Mouse (Mus musculus): ENCODE data around the gene Aplp2.

Gene Aplp2

GRCm38 (mm10) chr9:31131205-31131968, 80.2 kb downstream of the Aplp2 start, which contains the start of gene St14:
St14 (minus strand) TSS chr9:31131853.
- peak; percentile 49; the same call in 1 of the 2 replicates for ATAC-seq (ENCODE audit: insufficient number of reproducible peaks, low FRiP score, low TSS enrichment)

- no peak for ATAC-seq (ENCODE audit: insufficient number of reproducible peaks, low FRiP score, low TSS enrichment)
Measured at GRCm38 (mm10) chr9:31130357-31131204, 81.0 kb downstream of the Aplp2 start.

DNA sequence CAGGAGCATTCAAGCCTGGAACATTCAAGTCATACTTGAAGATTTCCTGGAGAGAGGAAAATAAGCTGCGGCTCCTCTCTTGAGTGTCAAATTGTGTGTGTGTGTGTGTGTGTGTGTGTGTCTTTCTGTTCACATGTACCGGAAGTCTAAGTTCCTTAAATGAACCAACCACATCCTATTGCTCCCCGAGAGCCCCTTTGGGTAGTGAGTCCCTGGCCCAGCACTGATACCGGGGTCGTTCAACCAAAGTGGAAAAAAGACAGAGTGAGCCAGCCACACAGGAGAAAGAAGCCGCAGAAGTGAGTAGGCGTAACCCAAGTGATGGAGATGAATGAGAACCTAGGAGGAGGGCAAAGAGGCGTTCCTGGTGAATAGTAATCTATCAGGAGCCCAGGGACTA, 81.7 kb downstream of the Aplp2 start:
- no peak for ATAC-seq (ENCODE audit: insufficient number of reproducible peaks, low FRiP score, low TSS enrichment)

- no peak for ATAC-seq (ENCODE audit: insufficient number of reproducible peaks, low FRiP score, low TSS enrichment)
Measured at GRCm38 (mm10) chr9:31127876-31128465, 83.6 kb downstream of the Aplp2 start.

DNA sequence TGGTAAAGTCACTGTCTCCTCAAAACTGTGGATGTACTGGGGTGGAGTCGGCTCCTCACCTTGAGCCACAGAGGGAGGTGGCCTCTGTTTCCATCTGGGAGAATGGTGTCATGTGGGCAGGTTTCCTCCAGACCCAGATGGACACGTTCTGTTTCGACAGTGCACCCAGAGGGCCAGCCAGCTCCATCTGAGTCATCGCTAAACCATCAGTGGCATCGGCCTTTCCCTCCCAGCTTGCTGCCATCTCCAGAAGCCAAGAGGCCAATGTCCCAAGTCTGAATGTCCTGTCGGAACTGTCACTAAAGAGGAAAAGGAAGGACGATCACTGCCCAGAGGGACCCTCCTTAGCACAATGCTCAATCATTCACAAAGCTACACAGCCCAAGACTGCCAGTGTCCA, 85.5 kb downstream of the Aplp2 start:
- ATAC-seq (ENCODE audit: insufficient number of reproducible peaks, low FRiP score, low TSS enrichment) = no peak

- ATAC-seq (ENCODE audit: insufficient number of reproducible peaks, low FRiP score, low TSS enrichment) = no peak
Measured at GRCm38 (mm10) chr9:31122464-31123030, 89.1 kb downstream of the Aplp2 start.

- no peak for ATAC-seq (ENCODE audit: insufficient number of reproducible peaks, low FRiP score, low TSS enrichment)
Measured at GRCm38 (mm10) chr9:31120533-31120915, 91.1 kb downstream of the Aplp2 start.

GRCm38 (mm10) chr9:31119882-31120532, 91.6 kb downstream of the Aplp2 start:
- no peak for ATAC-seq (ENCODE audit: insufficient number of reproducible peaks, low FRiP score, low TSS enrichment)

GRCm38 (mm10) chr9:31119405-31119804, 92.2 kb downstream of the Aplp2 start:
- ATAC-seq (ENCODE audit: insufficient number of reproducible peaks, low FRiP score, low TSS enrichment) = no peak

DNA sequence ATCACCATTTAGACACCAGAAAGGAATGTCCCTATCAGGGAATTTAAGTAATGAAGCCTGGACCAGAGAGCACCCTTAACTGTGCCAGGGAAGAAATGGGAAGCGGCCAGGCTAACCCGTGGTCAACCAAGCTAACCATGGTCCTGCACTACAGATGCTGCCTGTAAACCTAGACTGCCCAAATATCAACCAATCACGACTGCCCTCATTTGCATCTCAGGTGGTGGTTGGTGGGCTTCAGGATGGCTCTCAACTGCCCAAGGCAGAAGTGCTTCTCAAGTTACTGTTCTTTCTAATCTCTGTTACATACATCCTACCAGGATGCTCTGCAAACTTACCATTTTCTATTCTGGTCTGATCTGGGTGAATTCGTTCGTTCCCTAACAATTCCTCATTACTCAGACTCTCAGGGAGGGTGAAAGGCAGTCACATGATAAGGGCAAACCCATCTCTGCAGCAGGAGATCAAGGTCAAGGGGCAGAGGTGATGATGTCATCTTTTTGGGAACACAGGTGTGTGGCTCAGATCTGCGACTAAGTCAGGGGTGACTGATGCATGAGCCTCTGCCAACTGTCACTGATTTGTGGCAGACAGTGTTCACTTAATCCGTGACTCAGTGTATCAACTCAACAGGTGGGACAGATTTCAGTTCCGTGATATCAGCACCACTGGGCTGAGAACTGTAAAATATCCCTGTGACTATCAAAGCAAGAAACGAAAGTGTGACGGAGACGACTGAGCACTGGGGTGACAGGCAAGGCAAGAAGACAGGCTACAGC, 92.9 kb downstream of the Aplp2 start:
- ATAC-seq (ENCODE audit: insufficient number of reproducible peaks, low FRiP score, low TSS enrichment) = no peak

DNA sequence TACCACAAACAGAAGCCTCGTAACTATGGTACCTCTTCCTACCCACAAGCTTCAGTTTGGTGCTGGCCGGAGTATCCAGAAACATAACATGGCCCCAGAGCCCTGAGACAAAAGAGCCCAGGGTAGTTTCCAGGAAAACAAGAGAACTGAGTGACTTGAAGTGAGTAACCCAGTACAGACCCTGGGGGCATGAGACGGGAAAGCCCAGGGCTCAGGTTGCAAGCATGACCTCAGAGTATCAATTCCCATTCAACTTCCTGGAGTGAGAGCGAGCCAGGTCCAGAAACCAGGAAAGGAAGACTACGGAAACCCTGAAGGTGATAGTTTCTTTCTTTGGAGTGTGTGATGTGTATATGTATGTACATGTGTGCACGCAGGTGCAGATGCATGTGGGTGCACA, 94.1 kb downstream of the Aplp2 start:
- ATAC-seq (ENCODE audit: insufficient number of reproducible peaks, low FRiP score, low TSS enrichment) = no peak

- ATAC-seq (ENCODE audit: insufficient number of reproducible peaks, low FRiP score, low TSS enrichment) = no peak
Measured at GRCm38 (mm10) chr9:31117088-31117487, 94.5 kb downstream of the Aplp2 start.

DNA sequence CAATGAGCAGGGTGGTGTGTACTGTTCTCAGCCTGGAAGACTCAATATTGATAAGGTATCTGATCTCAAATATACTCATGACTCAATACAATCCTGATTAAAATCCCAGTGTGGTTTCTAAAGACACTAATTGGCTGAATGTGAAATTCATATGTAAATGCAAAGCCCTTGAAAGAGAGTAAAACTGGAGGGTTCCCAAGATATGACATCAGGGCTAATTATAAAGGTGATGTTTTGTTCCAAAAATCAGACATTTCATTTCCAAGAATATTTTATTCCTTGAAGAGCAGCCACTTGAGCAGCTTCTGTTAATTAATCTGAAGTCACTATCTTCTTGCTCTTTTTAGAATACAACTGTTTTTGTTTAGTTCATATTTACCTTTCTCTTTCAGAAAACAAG, 96.0 kb downstream of the Aplp2 start:
- ATAC-seq (ENCODE audit: insufficient number of reproducible peaks, low FRiP score, low TSS enrichment) = no peak

DNA sequence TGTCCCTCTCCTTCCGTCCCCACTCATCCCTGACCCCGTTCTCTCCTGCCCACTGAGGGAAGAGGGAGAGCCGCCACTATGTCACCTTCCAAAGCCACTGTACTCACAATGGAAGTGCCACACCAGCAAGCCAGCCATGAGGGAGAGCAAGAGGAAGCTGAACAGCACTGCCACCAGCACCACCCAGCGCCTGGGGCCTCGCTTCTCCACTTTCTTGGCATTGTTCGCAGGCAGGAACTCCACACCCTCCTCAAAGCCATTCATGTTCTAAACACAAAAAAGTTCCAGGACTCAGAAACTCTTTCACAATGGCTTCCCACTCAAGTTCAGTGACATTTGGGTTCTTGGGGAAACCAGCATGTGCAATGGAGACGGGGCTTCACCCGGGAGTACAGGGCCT, 103.2 kb downstream of the Aplp2 start:
- no peak for ATAC-seq (ENCODE audit: insufficient number of reproducible peaks, low FRiP score, low TSS enrichment)
